Mouse (Mus musculus) mouse embryonic stem cell (cell line): ENCODE measurements at regions not wholly inside any gene's neighbourhood (a gene's known extent, or its start where the extent isn't known, plus 50 kb on each side); places are given as distances from the start of the nearest gene placed in this dataset.

Source experiments
- in situ Hi-C, 2 experiments: fragments of 300-500 bp; cut with MboI; formaldehyde crosslinking; loops; 1 replicate in 1 of 2; 3 replicates in 1 of 2; pipeline ENCODE4 v1.14.3; 2019 to 2020; ENCODE audit warnings: low sequenced_read_pairs in 2 of 2, low pct_unique_long_range_greater_than_20kb in 1 of 2, mixed read lengths in 1 of 2; ENCODE audit not compliant: unreplicated experiment in 1 of 2

GRCm38 (mm10) chr12:77699896-77700605 is 462.1 kb downstream of the Fut8 start:
- in situ Hi-C loops: no loop called here

GRCm38 (mm10) chr12:77715506-77715905 is 477.6 kb downstream of the Fut8 start:
- in situ Hi-C loops: no loop called here

- in situ Hi-C loops: no loop called here
These were observed 478.1 kb downstream of the Fut8 start for GRCm38 (mm10) chr12:77715979-77716378.

GRCm38 (mm10) chr12:77727766-77728165 is 466.3 kb upstream of the Gm6657 start:
- in situ Hi-C loops: no loop called here

- in situ Hi-C loops: no loop called here
These were observed 454.8 kb upstream of the Gm6657 start for GRCm38 (mm10) chr12:77739047-77739760.

DNA sequence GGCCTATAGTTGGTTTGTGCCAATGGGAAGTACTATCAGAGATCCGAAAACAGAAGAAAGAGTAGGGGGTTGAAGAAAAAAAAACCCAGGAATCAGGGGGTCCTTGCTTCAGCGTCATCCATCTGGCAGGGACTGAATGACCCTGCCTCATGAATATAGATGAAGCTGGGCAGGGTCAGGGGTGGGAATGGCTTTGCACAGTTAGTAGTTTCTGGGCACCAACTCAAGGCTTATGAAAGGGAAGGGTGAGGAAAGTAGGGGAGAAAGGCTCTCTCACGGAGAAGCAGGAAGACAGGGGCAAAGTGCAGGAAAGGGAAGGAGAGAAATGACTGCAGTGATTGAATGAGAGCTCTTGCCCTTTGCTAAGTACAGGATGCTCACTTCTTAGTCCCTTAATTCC is 451.3 kb upstream of the Gm6657 start:
- in situ Hi-C loops: no loop called here

GRCm38 (mm10) chr12:77749438-77750007 is 444.5 kb upstream of the Gm6657 start:
- in situ Hi-C loops: no loop called here

GRCm38 (mm10) chr12:77752181-77752580 is 441.9 kb upstream of the Gm6657 start:
- in situ Hi-C loops: no loop called here

DNA sequence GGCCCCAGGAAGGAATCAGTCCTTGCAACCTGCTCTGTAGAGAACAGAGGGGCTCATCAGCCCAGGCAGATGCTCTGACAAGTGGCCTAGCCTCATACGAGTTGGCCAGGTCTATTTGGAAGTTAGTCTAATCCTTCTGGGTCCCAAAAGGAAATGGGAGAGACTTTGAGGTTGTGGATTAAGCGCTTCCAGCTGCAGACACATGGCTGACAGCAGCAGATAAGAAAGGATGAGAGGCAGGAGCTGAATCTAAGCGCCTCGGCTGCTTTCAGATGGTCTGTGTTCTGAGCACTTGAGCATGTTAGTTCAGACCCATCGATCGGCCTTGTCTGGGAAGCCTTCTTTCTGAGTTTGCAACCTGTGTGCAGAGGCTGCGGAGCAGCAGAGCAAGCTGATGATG is 438.0 kb upstream of the Gm6657 start:
- in situ Hi-C loops: no loop called here

GRCm38 (mm10) chr12:77760976-77761375 is 433.1 kb upstream of the Gm6657 start:
- in situ Hi-C loops: no loop called here

GRCm38 (mm10) chr12:77776011-77776546 is 418.0 kb upstream of the Gm6657 start:
- in situ Hi-C loops: loop anchor here in 1 of 2 experiments (25.0 kb wide), 1 partner anchor 764 kb away; no protein-coding TSS in a partner anchor

DNA sequence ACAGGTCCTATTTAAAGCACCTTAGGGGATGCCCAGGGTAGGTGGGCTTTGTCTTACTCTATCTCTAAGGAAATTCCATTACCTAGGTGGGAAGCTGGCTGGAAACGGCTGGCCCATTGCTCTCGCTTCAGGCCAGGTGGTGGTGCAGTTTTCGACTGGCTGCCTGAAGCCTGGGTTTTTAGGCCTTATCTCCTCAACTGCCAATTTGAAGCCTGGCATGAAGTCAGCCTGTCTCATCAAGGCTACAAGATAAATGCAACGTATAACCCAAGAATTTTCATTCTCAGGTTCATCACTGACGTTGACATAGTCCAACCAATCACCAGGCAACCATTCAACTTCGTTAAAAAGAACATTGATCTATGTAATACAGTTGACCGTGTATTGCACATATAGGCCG is 417.3 kb upstream of the Gm6657 start:
- in situ Hi-C loops: loop anchor here in 1 of 2 experiments (25.0 kb wide), 1 partner anchor 764 kb away; no protein-coding TSS in a partner anchor

- in situ Hi-C loops: loop anchor here in 1 of 2 experiments (25.0 kb wide), 1 partner anchor 769 kb away; no protein-coding TSS in a partner anchor
These were observed 412.9 kb upstream of the Gm6657 start for GRCm38 (mm10) chr12:77780885-77781698.

DNA sequence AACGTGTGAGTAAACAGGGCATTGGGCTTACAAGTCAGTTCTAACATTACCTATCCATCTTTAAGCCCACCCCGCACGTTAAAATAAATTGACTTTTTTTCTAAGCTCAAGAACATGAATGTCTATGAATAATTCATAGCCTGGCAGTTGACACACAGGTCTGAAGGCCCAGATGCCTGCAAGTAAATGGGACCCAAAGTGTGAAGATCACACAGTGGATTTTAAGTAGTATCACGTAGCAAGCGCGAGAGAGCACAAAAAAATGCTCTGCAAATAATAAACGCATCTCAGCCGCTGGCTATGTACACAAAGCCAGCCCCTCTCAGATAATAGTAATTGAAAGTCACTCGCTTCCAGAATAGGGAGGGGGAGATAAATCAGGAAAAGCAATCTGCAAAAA is 410.1 kb upstream of the Gm6657 start:
- in situ Hi-C loops: loop anchor here in 1 of 2 experiments (25.0 kb wide), 1 partner anchor 772 kb away; no protein-coding TSS in a partner anchor

DNA sequence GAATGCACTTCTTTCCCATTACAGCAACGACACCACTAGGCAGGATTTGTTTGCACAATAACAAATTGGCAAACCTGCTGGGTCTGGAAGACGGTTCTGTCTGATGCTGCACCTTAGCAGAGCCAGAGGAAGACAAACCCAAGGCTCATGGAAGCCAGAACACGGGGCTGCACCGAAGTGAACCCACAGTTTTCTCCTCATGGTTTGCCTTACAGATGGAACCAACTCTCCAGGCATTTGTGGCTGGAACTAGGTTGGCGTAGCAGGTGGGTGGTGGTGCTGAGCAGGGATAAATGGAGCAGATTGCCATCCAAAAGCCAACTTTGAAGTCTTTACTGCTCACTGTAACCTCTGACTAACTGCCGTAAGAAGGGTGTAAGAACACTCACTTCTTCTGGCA is 408.4 kb upstream of the Gm6657 start:
- in situ Hi-C loops: loop anchor here in 1 of 2 experiments (25.0 kb wide), 1 partner anchor 773 kb away; no protein-coding TSS in a partner anchor

GRCm38 (mm10) chr12:77786678-77787077 is 407.4 kb upstream of the Gm6657 start:
- in situ Hi-C loops: loop anchor here in 1 of 2 experiments (25.0 kb wide), 1 partner anchor 774 kb away; no protein-coding TSS in a partner anchor

DNA sequence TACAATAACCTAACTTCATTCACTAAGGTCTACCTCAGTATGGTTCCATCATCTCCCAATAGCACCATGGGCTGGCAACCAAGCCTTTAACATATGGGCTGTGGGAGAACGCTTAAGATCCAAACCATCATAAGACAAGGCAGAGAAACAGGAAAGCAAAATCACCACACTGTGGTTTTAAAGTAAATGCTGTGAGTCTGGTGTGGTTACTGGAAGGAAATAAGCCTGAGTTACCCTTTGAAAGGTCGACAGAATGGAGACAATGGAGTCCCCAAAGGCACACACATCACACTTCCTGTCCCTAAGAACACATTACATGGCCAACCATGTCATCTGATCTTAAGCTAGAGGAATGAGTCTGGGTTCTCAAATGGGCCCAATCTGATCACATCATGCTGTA is 405.8 kb upstream of the Gm6657 start:
- in situ Hi-C loops: loop anchor here in 1 of 2 experiments (25.0 kb wide), 1 partner anchor 776 kb away; no protein-coding TSS in a partner anchor

DNA sequence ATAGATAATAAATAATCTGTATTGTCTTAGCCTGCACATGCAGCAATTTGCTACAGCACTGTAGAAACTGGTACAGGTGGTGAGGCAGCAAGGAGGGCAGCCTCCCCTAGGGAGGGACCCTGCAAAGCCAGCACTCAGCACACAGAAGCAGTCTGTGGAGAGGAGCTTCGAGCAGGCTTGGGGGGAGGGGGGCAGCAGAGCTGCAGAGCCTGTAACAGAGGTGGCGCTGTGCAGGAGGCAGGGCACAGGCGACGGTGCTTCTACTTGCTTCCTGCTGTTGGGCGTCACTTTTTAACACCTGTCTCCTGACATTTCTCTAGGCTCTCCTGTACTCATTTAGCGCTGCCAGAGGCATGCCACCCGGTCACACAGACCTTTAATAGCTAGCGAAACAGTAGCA is 404.6 kb upstream of the Gm6657 start:
- in situ Hi-C loops: loop anchor here in 1 of 2 experiments (25.0 kb wide), 1 partner anchor 777 kb away; no protein-coding TSS in a partner anchor
